Mouse (Mus musculus) erythroblast, embryonic 14.5 days (primary cell): ENCODE measurements around the gene Nfix.

Experiments
- GATA1 ChIP-seq: IDR thresholded peaks from 2 replicates; pipeline ENCODE4 v1.6.1; 2012; ENCODE audit warnings: low read length, inconsistent platforms, mixed read lengths
- TAL1 ChIP-seq: IDR thresholded peaks from 3 replicates; pipeline ENCODE4 v1.6.1; 2012; ENCODE audit warnings: low read length, inconsistent platforms, mixed read lengths

GRCm38 (mm10) chr8:84708071-84708541 is 92.0 kb downstream of the Nfix start:
- TF ChIP-seq GATA1: no peak
- no peak for TF ChIP-seq TAL1
